Mouse (Mus musculus) lung, adult 2 months (tissue): ENCODE measurements around the gene Ddi2.

Source experiments
- CTCF ChIP-seq: fragments of 200-500 bp; IDR thresholded peaks from 2 replicates; pipeline ENCODE4 v1.5.1; 2011; ENCODE audit warnings: mild to moderate bottlenecking, low read length, control low read depth; ENCODE audit not compliant: insufficient read depth
- POLR2A ChIP-seq: fragments of 200-500 bp; IDR thresholded peaks from 2 replicates; pipeline ENCODE4 v1.6.1; 2011; ENCODE audit warnings: low read depth, mild to moderate bottlenecking, control low read depth, low read length, borderline replicate concordance; ENCODE audit errors: extremely low read depth

GRCm38 (mm10) chr4:141771823-141772222, 48.6 kb upstream of the Ddi2 start:
- TF ChIP-seq CTCF = no peak
- TF ChIP-seq POLR2A = no peak
